Mouse (Mus musculus) liver, embryonic 13.5 days (tissue): ENCODE results near the gene Slc9a8. TPM values are rescaled to one million over a fixed set of nuclear protein-coding genes. Genes with fewer than 3 reads are reported as not detected.

Experiments
- ATAC-seq: fragments of 200-750 bp; cut with Nextera tagmentation; 2 replicates; pipeline ENCODE4 v1.8.0; 2017; ENCODE audit warnings: low read depth, mild to moderate bottlenecking, moderate number of reproducible peaks, moderate library complexity
- DNase-seq: peaks from one replicate; pipeline ENCODE4 v3.0.0; 2022
- H3K27ac ChIP-seq: fragments of 300-500 bp; sonication (generic); 2 replicates; pipeline ENCODE4 v1.5.1; 2015; ENCODE audit warnings: moderate library complexity, mild to moderate bottlenecking, inconsistent platforms
- H3K27me3 ChIP-seq: fragments of 300-500 bp; sonication (generic); 2 replicates; pipeline ENCODE4 v1.6.1; 2015; ENCODE audit warnings: mild to moderate bottlenecking, inconsistent platforms
- H3K36me3 ChIP-seq: fragments of 300-500 bp; sonication (generic); 2 replicates; pipeline ENCODE4 v1.6.1; 2015; ENCODE audit warnings: mild to moderate bottlenecking, inconsistent platforms
- H3K4me1 ChIP-seq: fragments of 300-500 bp; sonication (generic); replicated peaks from 2 replicates; pipeline ENCODE4 v1.6.1; 2015; ENCODE audit warnings: inconsistent platforms
- H3K4me2 ChIP-seq: fragments of 300-500 bp; sonication (generic); 2 replicates; pipeline ENCODE4 v1.6.1; 2015; ENCODE audit warnings: inconsistent platforms, mild to moderate bottlenecking, moderate library complexity
- H3K4me3 ChIP-seq: fragments of 300-500 bp; sonication (generic); replicated peaks from 2 replicates; pipeline ENCODE4 v1.5.1; 2015; ENCODE audit warnings: mild to moderate bottlenecking, inconsistent platforms
- H3K9ac ChIP-seq: fragments of 300-500 bp; sonication (generic); 2 replicates; pipeline ENCODE4 v1.6.1; 2015; ENCODE audit warnings: mild to moderate bottlenecking, inconsistent platforms
- H3K9me3 ChIP-seq: fragments of 300-500 bp; sonication (generic); replicated peaks from 2 replicates; pipeline ENCODE4 v1.6.1; 2016; ENCODE audit warnings: inconsistent platforms
- WGBS: fragments of 180-500 bp; shearing (Covaris S2); methylation state at CpG from one replicate; pipeline ENCODE4 v1.1.7; 2015; ENCODE audit not compliant: insufficient replicate concordance; 5-methylcytosine and 5-hydroxymethylcytosine counted together
- polyA plus RNA-seq: library from polyadenylated mRNA; unstranded; fragments of >200 nt; fragmentation: Nextera tagmentation; extraction: Ambion mirVana; gene quantifications from 2 replicates; pipeline ENCODE4 v1.2.1, GENCODE M21; 2015

Slc9a8 gene
- polyA plus RNA-seq, 1 experiment from 2014 or later: 12.0 TPM

- no peaks in the 10 kb centered on the region for H3K27me3 ChIP-seq
- H3K4me2 ChIP-seq: no peak overlapping the region
- no peak overlapping the region for H3K4me3 ChIP-seq
- DNase-seq: no peak
- WGBS: 85% methylated on average over 21 of the region's 21 CpGs
- H3K36me3 ChIP-seq: peaks cover 84% of the 10 kb centered on the region
- H3K9me3 ChIP-seq: no peaks in the 10 kb centered on the region
- peaks cover 49% of the 10 kb centered on the region for H3K4me1 ChIP-seq
- no peak for ATAC-seq
- H3K27ac ChIP-seq: peak overlapping the region; percentile 91
- no peak overlapping the region for H3K9ac ChIP-seq
Measured at GRCm38 (mm10) chr2:167449331-167450275, 28.1 kb downstream of the Slc9a8 start.

- 87% methylated on average over 8 of the region's 8 CpGs for WGBS
- Histone ChIP-seq H3K36me3 (peaks cover 83% of the 10 kb centered on the region), H3K4me1 (peaks cover 40% of the 10 kb centered on the region), H3K27ac (0 out of 2 replicates have a peak overlapping the region, but pooled peaks have one; percentile 18), H3K27me3 (no peaks in the 10 kb centered on the region), H3K4me3 (no peak overlapping the region), H3K9ac (no peak overlapping the region), H3K4me2 (no peak overlapping the region), H3K9me3 (no peaks in the 10 kb centered on the region)
- no peak for ATAC-seq
- no peak for DNase-seq
Measured at GRCm38 (mm10) chr2:167450647-167451046, 29.1 kb downstream of the Slc9a8 start.

GRCm38 (mm10) chr2:167453814-167454213 lies 32.3 kb downstream of the Slc9a8 start:
- Histone ChIP-seq H3K4me3 (no peak overlapping the region), H3K9ac (no peak overlapping the region), H3K4me1 (peaks cover 8% of the 10 kb centered on the region), H3K9me3 (no peaks in the 10 kb centered on the region), H3K27ac (no peak overlapping the region), H3K36me3 (peaks cover 89% of the 10 kb centered on the region), H3K4me2 (no peak overlapping the region), H3K27me3 (no peaks in the 10 kb centered on the region)
- WGBS: 77% methylated on average over 3 of the region's 3 CpGs
- ATAC-seq: no peak
- DNase-seq: no peak

GRCm38 (mm10) chr2:167456361-167457020 lies 35.0 kb downstream of the Slc9a8 start:
- H3K9ac ChIP-seq: no peak overlapping the region
- H3K9me3 ChIP-seq: no peaks in the 10 kb centered on the region
- no peak for ATAC-seq
- no peak overlapping the region for H3K27ac ChIP-seq
- DNase-seq: no peak
- peaks cover 89% of the 10 kb centered on the region for H3K36me3 ChIP-seq
- no peak overlapping the region for H3K4me2 ChIP-seq
- peaks cover 10% of the 10 kb centered on the region for H3K4me1 ChIP-seq
- WGBS: 85% methylated on average over 5 of the region's 5 CpGs
- H3K27me3 ChIP-seq: no peaks in the 10 kb centered on the region
- no peak overlapping the region for H3K4me3 ChIP-seq

- no peak for ATAC-seq
- Histone ChIP-seq H3K9me3 (no peaks in the 10 kb centered on the region), H3K36me3 (peaks cover 93% of the 10 kb centered on the region), H3K4me2 (no peak overlapping the region), H3K4me1 (peaks cover 10% of the 10 kb centered on the region), H3K27ac (no peak overlapping the region), H3K4me3 (no peak overlapping the region), H3K9ac (no peak overlapping the region), H3K27me3 (no peaks in the 10 kb centered on the region)
- WGBS: 83% methylated on average over 9 of the region's 9 CpGs
- DNase-seq: no peak
Measured at GRCm38 (mm10) chr2:167457213-167457612, 35.7 kb downstream of the Slc9a8 start.

GRCm38 (mm10) chr2:167458548-167458947 lies 37.0 kb downstream of the Slc9a8 start:
- 91% methylated on average over 3 of the region's 3 CpGs for WGBS
- Histone ChIP-seq H3K4me3 (no peak overlapping the region), H3K4me2 (no peak overlapping the region), H3K27me3 (no peaks in the 10 kb centered on the region), H3K27ac (no peak overlapping the region), H3K9ac (no peak overlapping the region), H3K4me1 (peaks cover 10% of the 10 kb centered on the region), H3K36me3 (peaks cover 83% of the 10 kb centered on the region), H3K9me3 (no peaks in the 10 kb centered on the region)
- ATAC-seq (no peak), DNase-seq (no peak)

GRCm38 (mm10) chr2:167459071-167459865 lies 37.8 kb downstream of the Slc9a8 start:
- Histone ChIP-seq H3K27ac (no peak overlapping the region), H3K4me3 (no peak overlapping the region), H3K4me2 (no peak overlapping the region), H3K27me3 (no peaks in the 10 kb centered on the region), H3K4me1 (peaks cover 10% of the 10 kb centered on the region), H3K9ac (no peak overlapping the region), H3K36me3 (peaks cover 77% of the 10 kb centered on the region), H3K9me3 (no peaks in the 10 kb centered on the region)
- WGBS: 86% methylated on average over 6 of the region's 6 CpGs
- no peak for DNase-seq
- ATAC-seq: no peak

GRCm38 (mm10) chr2:167462954-167463353 lies 41.4 kb downstream of the Slc9a8 start:
- Histone ChIP-seq H3K27me3 (no peaks in the 10 kb centered on the region), H3K36me3 (peaks cover 73% of the 10 kb centered on the region), H3K9me3 (no peaks in the 10 kb centered on the region), H3K4me2 (no peak overlapping the region), H3K9ac (no peak overlapping the region), H3K4me1 (peaks cover 10% of the 10 kb centered on the region), H3K4me3 (no peak overlapping the region), H3K27ac (no peak overlapping the region)
- ATAC-seq: peak; percentile 72
- 63% methylated on average over 6 of the region's 6 CpGs for WGBS
- peak; percentile 57 for DNase-seq

GRCm38 (mm10) chr2:167463802-167464201 lies 42.3 kb downstream of the Slc9a8 start:
- Histone ChIP-seq H3K27me3 (no peaks in the 10 kb centered on the region), H3K36me3 (peaks cover 72% of the 10 kb centered on the region)

GRCm38 (mm10) chr2:167465951-167466350 lies 44.4 kb downstream of the Slc9a8 start:
- Histone ChIP-seq H3K36me3 (peaks cover 72% of the 10 kb centered on the region), H3K4me1 (peaks cover 5% of the 10 kb centered on the region), H3K27me3 (no peaks in the 10 kb centered on the region), H3K4me2 (no peak overlapping the region), H3K9me3 (no peaks in the 10 kb centered on the region), H3K4me3 (no peak overlapping the region), H3K27ac (no peak overlapping the region), H3K9ac (no peak overlapping the region)
- 79% methylated on average over 3 of the region's 3 CpGs for WGBS
- no peak for ATAC-seq
- no peak for DNase-seq

More at GRCm38 (mm10) chr2:167463802-167464201, 42.3 kb downstream of the Slc9a8 start:
- Histone ChIP-seq H3K27ac (no peak overlapping the region), H3K9ac (no peak overlapping the region), H3K4me2 (no peak overlapping the region), H3K4me1 (peaks cover 10% of the 10 kb centered on the region), H3K9me3 (no peaks in the 10 kb centered on the region), H3K4me3 (no peak overlapping the region)
- DNase-seq: no peak
- no peak for ATAC-seq
- WGBS: 84% methylated on average over 5 of the region's 5 CpGs

- no peak for ATAC-seq
- no peak overlapping the region for H3K4me2 ChIP-seq
- no peak overlapping the region for H3K9ac ChIP-seq
- H3K4me1 ChIP-seq: no peaks in the 10 kb centered on the region
- no peaks in the 10 kb centered on the region for H3K27me3 ChIP-seq
- DNase-seq: no peak
- H3K27ac ChIP-seq: 0 out of 2 replicates have a peak overlapping the region, but pooled peaks have one; percentile 1
- peaks cover 74% of the 10 kb centered on the region for H3K36me3 ChIP-seq
- H3K4me3 ChIP-seq: no peak overlapping the region
- no peaks in the 10 kb centered on the region for H3K9me3 ChIP-seq
- WGBS: 57% methylated on average over 5 of the region's 5 CpGs
Measured at GRCm38 (mm10) chr2:167467214-167467613, 45.7 kb downstream of the Slc9a8 start.
